Mouse (Mus musculus): ENCODE results near the gene Nck2. TPM values are rescaled to one million over a fixed set of nuclear protein-coding genes. Genes with fewer than 3 reads are reported as not detected.
A peak's percentile ranks its signal among the peaks of the same experiment; 100 is the strongest.

Gene Nck2
- polyA plus RNA-seq, 1 experiment from 2014 or later: 24.6 TPM

DNA sequence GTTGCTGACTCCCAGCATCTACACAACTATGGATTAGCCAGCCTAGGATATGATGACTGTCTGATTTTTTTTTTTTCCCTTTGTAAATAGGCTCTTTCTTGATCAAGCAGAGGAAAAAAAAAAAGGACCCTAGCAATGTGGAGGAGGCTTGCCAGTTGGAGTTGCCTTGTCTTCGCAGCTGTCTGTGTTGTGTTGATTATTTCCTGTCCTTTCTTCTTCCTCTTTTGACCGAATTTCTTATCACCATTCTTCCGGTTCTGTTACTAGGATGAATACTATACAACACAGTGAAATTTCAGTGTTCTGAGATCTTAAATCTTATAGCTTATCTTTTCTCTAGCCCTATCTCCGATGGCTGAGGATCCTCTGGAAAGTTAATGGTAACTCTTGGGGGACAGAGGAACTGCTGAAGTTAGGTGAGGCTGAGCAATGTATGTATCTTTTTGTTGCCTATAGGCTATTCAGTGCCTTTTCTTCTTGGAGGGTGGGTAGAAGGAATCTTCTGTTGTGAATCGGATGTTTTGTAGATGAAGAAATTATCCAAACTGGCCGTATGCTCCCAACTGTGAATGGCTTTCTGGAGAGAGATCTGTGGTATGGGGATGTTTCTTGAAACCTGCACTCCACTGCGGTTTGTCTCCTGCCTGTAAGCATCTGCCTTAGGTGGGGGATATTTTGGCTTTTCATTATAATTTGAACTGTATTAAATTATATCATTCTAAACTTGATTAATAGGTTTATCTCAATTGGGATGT, 12.8 kb downstream of the Nck2 start:
- no peak overlapping the region for H3K4me3 ChIP-seq (ENCODE audit: low read depth, low read length)
- H3K27me3 ChIP-seq (ENCODE audit: control insufficient read depth, insufficient read depth, low read length): no peaks in the 10 kb centered on the region
- 61% methylated on average over 7 of the region's 7 CpGs for WGBS (ENCODE audit: insufficient replicate concordance)
- H3K36me3 ChIP-seq (ENCODE audit: control insufficient read depth, insufficient read depth, low read length): no peaks in the 10 kb centered on the region
- no peaks in the 10 kb centered on the region for H3K9me3 ChIP-seq (replicated peaks; ENCODE audit: control insufficient read depth, low read length)
- H3K4me2 ChIP-seq: no peak overlapping the region
- H3K9ac ChIP-seq (ENCODE audit: low read depth, low read length): no peak overlapping the region
- ATAC-seq (replicated peaks; ENCODE audit: insufficient number of reproducible peaks, low FRiP score, low TSS enrichment): no peak
- peaks cover 8% of the 10 kb centered on the region; the same call in 1 of the 2 replicates for H3K4me1 ChIP-seq (ENCODE audit: control insufficient read depth, insufficient read depth, low read length)
- H3K27ac ChIP-seq (ENCODE audit: low read depth, low read length): no peak overlapping the region

DNA sequence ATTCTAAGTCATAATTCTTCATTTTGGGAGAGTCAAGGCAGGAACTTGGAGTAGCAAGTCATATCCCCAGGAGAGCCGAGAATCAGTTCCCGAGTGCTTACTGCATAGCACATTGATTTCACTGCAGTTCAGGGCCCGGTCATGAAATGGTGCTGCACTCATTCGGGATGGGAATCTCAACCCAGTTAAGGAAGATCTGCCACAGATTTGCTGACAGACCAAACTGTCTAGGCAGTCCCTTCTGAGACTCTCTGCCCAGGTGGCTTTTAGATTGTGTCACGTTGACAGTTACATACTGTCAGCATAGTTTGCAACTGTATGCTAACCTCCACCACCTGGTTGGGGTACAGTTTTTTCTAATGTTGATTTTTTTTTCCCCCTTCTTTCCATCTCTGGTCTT, 16.1 kb downstream of the Nck2 start:
- Histone ChIP-seq H3K36me3 (ENCODE audit: control insufficient read depth, insufficient read depth, low read length) (no peaks in the 10 kb centered on the region), H3K4me1 (ENCODE audit: control insufficient read depth, insufficient read depth, low read length) (peaks cover 15% of the 10 kb centered on the region; the same call in 1 of the 2 replicates), H3K27me3 (ENCODE audit: control insufficient read depth, insufficient read depth, low read length) (no peaks in the 10 kb centered on the region), H3K9me3 (replicated peaks; ENCODE audit: control insufficient read depth, low read length) (no peaks in the 10 kb centered on the region), H3K4me3 (ENCODE audit: low read depth, low read length) (no peak overlapping the region), H3K27ac (ENCODE audit: low read depth, low read length) (no peak overlapping the region), H3K9ac (ENCODE audit: low read depth, low read length) (no peak overlapping the region), H3K4me2 (no peak overlapping the region)
- WGBS (ENCODE audit: insufficient replicate concordance): 88% methylated on average over 5 of the region's 5 CpGs
- no peak for ATAC-seq (replicated peaks; ENCODE audit: insufficient number of reproducible peaks, low FRiP score, low TSS enrichment)

DNA sequence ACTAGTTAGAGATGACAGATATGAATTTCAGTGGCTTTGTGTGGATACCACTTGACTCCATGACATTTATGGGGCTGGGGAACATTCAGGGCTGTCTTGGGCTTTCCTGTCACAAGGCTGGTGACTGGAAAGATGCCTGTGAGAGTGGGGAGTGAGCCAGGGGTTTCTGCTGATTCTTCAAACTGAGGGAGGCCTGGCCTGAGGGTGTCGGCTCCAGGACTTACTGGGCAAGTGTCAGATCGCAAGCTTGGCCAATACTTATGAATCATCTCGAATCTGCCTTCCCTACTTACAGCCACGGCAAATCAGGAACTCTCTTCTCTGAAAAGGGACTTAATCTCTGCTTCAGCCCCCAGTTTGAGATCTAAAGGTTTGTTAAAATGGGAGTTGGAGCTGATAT, 18.3 kb downstream of the Nck2 start:
- WGBS (ENCODE audit: insufficient replicate concordance): 69% methylated on average over 4 of the region's 4 CpGs
- no peaks in the 10 kb centered on the region for H3K27me3 ChIP-seq (ENCODE audit: control insufficient read depth, insufficient read depth, low read length)
- peaks cover 23% of the 10 kb centered on the region; the same call in 1 of the 2 replicates for H3K4me1 ChIP-seq (ENCODE audit: control insufficient read depth, insufficient read depth, low read length)
- no peak overlapping the region for H3K4me3 ChIP-seq (ENCODE audit: low read depth, low read length)
- H3K27ac ChIP-seq (ENCODE audit: low read depth, low read length): no peak overlapping the region
- H3K9ac ChIP-seq (ENCODE audit: low read depth, low read length): no peak overlapping the region
- H3K4me2 ChIP-seq: no peak overlapping the region
- no peaks in the 10 kb centered on the region for H3K36me3 ChIP-seq (ENCODE audit: control insufficient read depth, insufficient read depth, low read length)
- no peaks in the 10 kb centered on the region for H3K9me3 ChIP-seq (replicated peaks; ENCODE audit: control insufficient read depth, low read length)
- ATAC-seq (replicated peaks; ENCODE audit: insufficient number of reproducible peaks, low FRiP score, low TSS enrichment): no peak

DNA sequence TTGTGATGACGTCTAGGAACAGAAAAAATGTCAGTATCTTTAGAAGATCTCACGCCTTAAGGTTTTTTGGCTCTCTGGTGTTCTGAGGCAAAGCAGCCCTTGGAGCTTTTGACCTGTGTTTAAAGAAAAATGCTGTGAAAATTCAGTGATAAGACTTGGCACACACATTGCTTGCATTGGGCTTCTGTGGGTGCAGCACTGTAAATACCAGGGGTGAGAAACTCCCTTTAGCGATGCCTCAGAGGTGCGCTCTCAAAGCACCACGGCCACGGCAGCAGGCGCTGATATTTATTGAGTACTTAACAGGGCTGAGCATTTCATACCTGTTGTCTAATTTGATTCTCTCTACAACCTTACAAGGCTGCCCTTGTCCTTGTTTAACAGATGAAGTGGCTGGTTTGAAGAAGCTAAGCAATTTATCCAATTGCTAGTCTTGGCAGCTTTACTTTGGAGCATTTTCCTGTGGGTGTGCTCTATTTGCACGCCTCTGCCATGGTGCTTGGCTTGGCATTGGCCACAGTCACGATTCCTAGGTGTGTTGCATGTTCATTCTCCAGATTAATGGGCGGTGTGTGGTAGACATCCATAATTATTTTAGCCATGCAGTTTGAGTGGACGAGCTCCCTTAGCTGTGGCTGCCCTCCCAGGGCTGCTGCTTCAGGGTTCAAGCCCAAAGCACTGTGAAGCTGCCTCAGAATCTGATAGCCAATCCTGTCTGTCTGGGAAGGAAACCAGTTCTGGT, 19.7 kb downstream of the Nck2 start:
- ATAC-seq (replicated peaks; ENCODE audit: insufficient number of reproducible peaks, low FRiP score, low TSS enrichment): no peak
- peaks cover 35% of the 10 kb centered on the region for H3K4me1 ChIP-seq (ENCODE audit: control insufficient read depth, insufficient read depth, low read length)
- 79% methylated on average over 11 of the region's 11 CpGs for WGBS (ENCODE audit: insufficient replicate concordance)

GRCm38 (mm10) chr1:43464976-43465375, 20.6 kb downstream of the Nck2 start:
- no peak for ATAC-seq (replicated peaks; ENCODE audit: insufficient number of reproducible peaks, low FRiP score, low TSS enrichment)
- H3K27me3 ChIP-seq (ENCODE audit: control insufficient read depth, insufficient read depth, low read length): no peaks in the 10 kb centered on the region
- no peak overlapping the region for H3K27ac ChIP-seq (ENCODE audit: low read depth, low read length)
- no peak overlapping the region for H3K4me2 ChIP-seq
- H3K4me1 ChIP-seq (ENCODE audit: control insufficient read depth, insufficient read depth, low read length): peaks cover 41% of the 10 kb centered on the region
- no peak overlapping the region for H3K9ac ChIP-seq (ENCODE audit: low read depth, low read length)
- H3K9me3 ChIP-seq (replicated peaks; ENCODE audit: control insufficient read depth, low read length): no peaks in the 10 kb centered on the region
- H3K4me3 ChIP-seq (ENCODE audit: low read depth, low read length): no peak overlapping the region
- H3K36me3 ChIP-seq (ENCODE audit: control insufficient read depth, insufficient read depth, low read length): no peaks in the 10 kb centered on the region

More for the DNA sequence above, 19.7 kb downstream of the Nck2 start:
- H3K36me3 ChIP-seq (ENCODE audit: control insufficient read depth, insufficient read depth, low read length): no peaks in the 10 kb centered on the region
- no peak overlapping the region for H3K9ac ChIP-seq (ENCODE audit: low read depth, low read length)
- no peak overlapping the region for H3K4me2 ChIP-seq
- no peaks in the 10 kb centered on the region for H3K27me3 ChIP-seq (ENCODE audit: control insufficient read depth, insufficient read depth, low read length)
- H3K9me3 ChIP-seq (replicated peaks; ENCODE audit: control insufficient read depth, low read length): no peaks in the 10 kb centered on the region
- H3K4me3 ChIP-seq (ENCODE audit: low read depth, low read length): no peak overlapping the region
- H3K27ac ChIP-seq (ENCODE audit: low read depth, low read length): no peak overlapping the region

DNA sequence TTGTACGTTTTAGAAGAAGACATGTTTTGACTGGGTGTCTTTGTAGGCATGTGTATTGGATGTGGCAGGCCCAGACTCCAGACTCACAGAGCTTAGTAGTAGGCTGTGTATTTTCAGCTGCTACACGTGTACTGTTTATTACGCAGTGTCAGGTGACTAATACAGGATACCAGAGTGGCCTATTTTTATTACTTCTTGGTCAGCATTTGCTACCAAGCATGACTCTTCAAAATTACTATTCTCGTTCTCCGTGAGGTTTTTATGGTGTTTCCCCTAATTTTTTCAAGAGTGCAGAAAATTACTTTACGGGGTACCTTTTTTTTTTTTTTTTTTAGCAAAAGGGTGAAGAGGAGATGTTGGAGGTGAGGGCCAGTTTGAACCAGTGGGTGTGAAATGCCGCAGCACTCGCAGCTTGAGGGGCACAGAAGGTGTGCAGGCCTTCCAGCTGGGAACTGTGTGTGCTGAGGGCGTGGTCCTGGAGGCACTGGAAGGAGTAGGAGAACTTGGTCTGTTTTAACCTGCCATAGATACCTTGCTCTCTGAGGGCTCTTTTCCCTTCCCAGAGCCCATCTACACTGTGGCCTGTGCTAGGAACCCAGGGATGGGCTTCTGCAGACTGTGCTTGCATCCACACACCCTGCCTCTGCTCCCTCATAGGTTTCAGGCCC, 21.7 kb downstream of the Nck2 start:
- no peak for ATAC-seq (replicated peaks; ENCODE audit: insufficient number of reproducible peaks, low FRiP score, low TSS enrichment)
- Histone ChIP-seq H3K9ac (ENCODE audit: low read depth, low read length) (no peak overlapping the region), H3K27me3 (ENCODE audit: control insufficient read depth, insufficient read depth, low read length) (no peaks in the 10 kb centered on the region), H3K36me3 (ENCODE audit: control insufficient read depth, insufficient read depth, low read length) (no peaks in the 10 kb centered on the region), H3K4me1 (ENCODE audit: control insufficient read depth, insufficient read depth, low read length) (peaks cover 41% of the 10 kb centered on the region), H3K4me3 (ENCODE audit: low read depth, low read length) (no peak overlapping the region), H3K27ac (ENCODE audit: low read depth, low read length) (no peak overlapping the region), H3K4me2 (no peak overlapping the region), H3K9me3 (replicated peaks; ENCODE audit: control insufficient read depth, low read length) (no peaks in the 10 kb centered on the region)
- 82% methylated on average over 9 of the region's 9 CpGs for WGBS (ENCODE audit: insufficient replicate concordance)

GRCm38 (mm10) chr1:43467656-43468055, 23.3 kb downstream of the Nck2 start:
- 83% methylated on average over 8 of the region's 8 CpGs for WGBS (ENCODE audit: insufficient replicate concordance)

DNA sequence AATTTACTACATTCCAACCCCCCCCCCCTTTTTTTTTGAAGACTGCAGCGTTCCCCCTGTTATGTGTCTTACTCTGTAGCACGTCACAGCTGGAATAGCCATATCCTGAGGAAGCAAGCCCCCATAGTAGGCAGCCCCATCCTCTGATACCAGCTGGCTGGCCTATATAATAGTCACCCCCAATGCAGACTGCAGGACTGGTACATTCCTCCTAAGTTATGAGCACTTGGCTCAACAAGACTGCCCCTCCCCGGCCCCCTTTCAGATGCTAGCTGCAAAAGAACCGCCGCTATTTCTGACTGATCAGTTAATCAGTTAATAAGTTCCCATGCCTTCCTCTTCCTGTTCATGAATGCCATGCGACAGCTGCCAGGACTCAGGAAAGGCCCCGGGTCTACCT, 23.8 kb downstream of the Nck2 start:
- Histone ChIP-seq H3K4me2 (no peak overlapping the region), H3K4me1 (ENCODE audit: control insufficient read depth, insufficient read depth, low read length) (peaks cover 41% of the 10 kb centered on the region), H3K36me3 (ENCODE audit: control insufficient read depth, insufficient read depth, low read length) (no peaks in the 10 kb centered on the region), H3K27me3 (ENCODE audit: control insufficient read depth, insufficient read depth, low read length) (no peaks in the 10 kb centered on the region), H3K4me3 (ENCODE audit: low read depth, low read length) (no peak overlapping the region), H3K9ac (ENCODE audit: low read depth, low read length) (no peak overlapping the region), H3K9me3 (replicated peaks; ENCODE audit: control insufficient read depth, low read length) (no peaks in the 10 kb centered on the region), H3K27ac (ENCODE audit: low read depth, low read length) (0 out of 2 replicates have a peak overlapping the region, but pooled peaks have one; percentile 46)
- 71% methylated on average over 7 of the region's 7 CpGs for WGBS (ENCODE audit: insufficient replicate concordance)
- ATAC-seq (replicated peaks; ENCODE audit: insufficient number of reproducible peaks, low FRiP score, low TSS enrichment): no peak

More at GRCm38 (mm10) chr1:43467656-43468055, 23.3 kb downstream of the Nck2 start:
- H3K9me3 ChIP-seq (replicated peaks; ENCODE audit: control insufficient read depth, low read length): no peaks in the 10 kb centered on the region
- H3K27ac ChIP-seq (ENCODE audit: low read depth, low read length): no peak overlapping the region
- no peak for ATAC-seq (replicated peaks; ENCODE audit: insufficient number of reproducible peaks, low FRiP score, low TSS enrichment)
- no peaks in the 10 kb centered on the region for H3K36me3 ChIP-seq (ENCODE audit: control insufficient read depth, insufficient read depth, low read length)
- no peak overlapping the region for H3K9ac ChIP-seq (ENCODE audit: low read depth, low read length)
- H3K27me3 ChIP-seq (ENCODE audit: control insufficient read depth, insufficient read depth, low read length): no peaks in the 10 kb centered on the region
- H3K4me1 ChIP-seq (ENCODE audit: control insufficient read depth, insufficient read depth, low read length): peaks cover 45% of the 10 kb centered on the region
- H3K4me2 ChIP-seq: no peak overlapping the region
- no peak overlapping the region for H3K4me3 ChIP-seq (ENCODE audit: low read depth, low read length)
